Mouse (Mus musculus): ENCODE measurements at regions not wholly inside any gene's neighbourhood (a gene's known extent, or its start where the extent isn't known, plus 50 kb on each side); places are given as distances from the start of the nearest gene placed in this dataset.

GRCm38 (mm10) chr11:8215634-8216033, 448.7 kb downstream of the Tns3 start:
- 57% methylated on average over 7 of the region's 7 CpGs for WGBS
- H3K4me1 ChIP-seq, result peaks cover 3% of the 10 kb centered on the region; the same call in 1 of the 2 replicates
- H3K9me3 ChIP-seq, result no peaks in the 10 kb centered on the region
- H3K4me2 ChIP-seq, result no peak overlapping the region
- H3K9ac ChIP-seq, result no peak overlapping the region
- H3K36me3 ChIP-seq (replicated peaks), result no peaks in the 10 kb centered on the region
- no peak overlapping the region for H3K27ac ChIP-seq
- no peaks in the 10 kb centered on the region for H3K27me3 ChIP-seq (replicated peaks)
- H3K4me3 ChIP-seq, result no peak overlapping the region
- ATAC-seq (replicated peaks), result no peak

- Histone ChIP-seq H3K4me3 (no peak overlapping the region), H3K4me2 (no peak overlapping the region), H3K27ac (no peak overlapping the region), H3K4me1 (peaks cover 3% of the 10 kb centered on the region; the same call in 1 of the 2 replicates), H3K9me3 (no peaks in the 10 kb centered on the region), H3K27me3 (replicated peaks) (no peaks in the 10 kb centered on the region), H3K9ac (no peak overlapping the region), H3K36me3 (replicated peaks) (no peaks in the 10 kb centered on the region)
- ATAC-seq (replicated peaks), result no peak
- 62% methylated on average over 2 of the region's 2 CpGs for WGBS
These were observed 449.9 kb downstream of the Tns3 start for GRCm38 (mm10) chr11:8214305-8214903.

GRCm38 (mm10) chr11:8213130-8213529, 451.2 kb downstream of the Tns3 start:
- 87% methylated on average over 3 of the region's 3 CpGs for WGBS
- no peak overlapping the region for H3K4me3 ChIP-seq
- peaks cover 3% of the 10 kb centered on the region; the same call in 1 of the 2 replicates for H3K4me1 ChIP-seq
- no peaks in the 10 kb centered on the region for H3K9me3 ChIP-seq
- H3K27ac ChIP-seq, result no peak overlapping the region
- H3K9ac ChIP-seq, result no peak overlapping the region
- no peak overlapping the region for H3K4me2 ChIP-seq
- no peaks in the 10 kb centered on the region for H3K36me3 ChIP-seq (replicated peaks)
- 0 out of 2 replicates have a peak, but pooled peaks have one; percentile 39 for ATAC-seq (replicated peaks)
- H3K27me3 ChIP-seq (replicated peaks), result no peaks in the 10 kb centered on the region

DNA sequence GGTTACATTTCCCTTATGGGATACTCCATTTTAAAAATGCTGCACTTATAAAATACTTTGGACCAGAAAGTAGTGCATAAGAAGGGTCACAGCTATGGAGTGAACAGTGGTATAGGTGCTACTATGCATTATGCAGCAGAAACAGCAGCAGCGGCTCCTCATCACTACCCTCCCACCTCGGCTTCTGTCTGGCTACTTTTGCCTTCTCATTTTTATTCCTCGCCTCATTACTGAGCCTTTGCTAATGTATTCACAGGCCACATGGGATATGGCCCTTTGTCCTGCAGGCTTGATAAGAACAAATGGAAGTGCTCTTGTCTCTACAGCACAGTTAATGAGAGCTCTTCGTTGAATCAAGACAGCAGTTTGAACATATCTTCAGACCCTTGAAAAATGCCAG, 451.6 kb downstream of the Tns3 start:
- Histone ChIP-seq H3K9me3 (no peaks in the 10 kb centered on the region), H3K4me2 (no peak overlapping the region), H3K4me1 (peaks cover 3% of the 10 kb centered on the region; the same call in 1 of the 2 replicates), H3K27me3 (replicated peaks) (no peaks in the 10 kb centered on the region), H3K36me3 (replicated peaks) (no peaks in the 10 kb centered on the region), H3K4me3 (no peak overlapping the region), H3K27ac (no peak overlapping the region), H3K9ac (no peak overlapping the region)
- ATAC-seq (replicated peaks), result peak; percentile 84
- WGBS, result 36% methylated on average over 4 of the region's 4 CpGs

DNA sequence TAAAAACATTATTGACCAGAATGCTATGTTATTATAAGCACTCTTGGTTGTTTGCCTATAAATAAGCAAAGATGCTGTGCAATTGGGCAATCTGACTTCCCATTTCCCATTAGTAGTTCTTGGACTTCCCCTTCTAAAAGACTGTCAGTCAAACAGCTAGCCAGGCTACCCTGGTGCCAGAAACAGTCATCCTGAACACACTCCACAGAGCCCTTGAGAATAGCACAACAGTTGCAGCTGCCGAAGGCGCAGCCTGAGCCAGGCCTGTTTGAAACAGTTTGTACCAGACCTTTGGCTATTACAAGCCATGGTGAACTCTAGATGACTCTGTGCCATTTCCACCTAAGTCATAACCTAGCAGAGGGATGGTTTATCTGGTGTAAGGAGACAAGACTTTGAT, 455.3 kb downstream of the Tns3 start:
- H3K9ac ChIP-seq, result no peak overlapping the region
- H3K27me3 ChIP-seq (replicated peaks), result no peaks in the 10 kb centered on the region
- no peaks in the 10 kb centered on the region for H3K36me3 ChIP-seq (replicated peaks)
- H3K4me3 ChIP-seq, result no peak overlapping the region
- no peak for ATAC-seq (replicated peaks)
- H3K4me1 ChIP-seq, result peaks cover 3% of the 10 kb centered on the region; the same call in 1 of the 2 replicates
- 94% methylated on average over 2 of the region's 2 CpGs for WGBS
- no peaks in the 10 kb centered on the region for H3K9me3 ChIP-seq
- no peak overlapping the region for H3K27ac ChIP-seq
- no peak overlapping the region for H3K4me2 ChIP-seq

DNA sequence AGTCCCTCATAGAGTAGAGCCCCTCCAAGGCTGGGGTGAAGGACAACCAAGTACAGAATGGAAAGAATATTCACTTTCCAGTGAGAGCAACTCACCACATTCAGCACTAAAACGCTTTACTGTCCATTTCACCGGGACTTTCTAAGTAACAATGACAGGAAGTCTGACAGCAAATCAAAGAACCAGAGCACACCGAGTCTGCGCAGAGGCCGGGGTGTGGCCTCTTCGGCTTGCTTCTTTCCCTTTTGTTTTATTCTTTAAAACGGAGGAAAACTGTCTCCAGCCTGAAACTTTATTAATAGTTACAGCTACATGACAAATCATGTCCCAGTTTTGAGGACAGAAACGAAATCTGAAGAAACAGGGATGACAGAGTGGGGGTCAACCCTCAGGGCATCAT, 465.0 kb downstream of the Tns3 start:
- 80% methylated on average over 8 of the region's 8 CpGs for WGBS
- Histone ChIP-seq H3K4me1 (no peaks in the 10 kb centered on the region), H3K27me3 (replicated peaks) (no peaks in the 10 kb centered on the region), H3K9ac (no peak overlapping the region), H3K4me3 (no peak overlapping the region), H3K9me3 (no peaks in the 10 kb centered on the region), H3K36me3 (replicated peaks) (no peaks in the 10 kb centered on the region), H3K27ac (no peak overlapping the region), H3K4me2 (no peak overlapping the region)
- ATAC-seq (replicated peaks), result no peak

Measured in midbrain, embryonic 15.5 days (tissue).